Mouse (Mus musculus) heart, postnatal 14 days (tissue): ENCODE results near the gene Wapl. TPM values are rescaled to one million over a fixed set of nuclear protein-coding genes. Genes with fewer than 3 reads are reported as not detected.

Experiments
- DNase-seq, 2 experiments: peaks; one replicate each; pipeline ENCODE4 v3.0.0; 2021 to 2022
- intact Hi-C: fragments of 180-260 bp; cut with DNase I; formaldehyde crosslinking; loops from one replicate; pipeline ENCODE4 v1.15.1; 2025
- total RNA-seq, 2 experiments: library from RNA; stranded (reverse); gene quantifications; 2 replicates each; pipeline ENCODE4 v1.2.3; 2021

The Wapl gene
- total RNA-seq, 2 experiments from 2014 or later = 37.1 to 40.0 TPM

GRCm38 (mm10) chr14:34769567-34770158 is 95.9 kb downstream of the Wapl start:
- intact Hi-C loops = loop anchor here (2.0 to 10.0 kb wide), 3 partner anchors 95 to 355 kb away; partner anchors contain the start of gene Wapl
- peak; percentile 14 to 16 for DNase-seq

DNA sequence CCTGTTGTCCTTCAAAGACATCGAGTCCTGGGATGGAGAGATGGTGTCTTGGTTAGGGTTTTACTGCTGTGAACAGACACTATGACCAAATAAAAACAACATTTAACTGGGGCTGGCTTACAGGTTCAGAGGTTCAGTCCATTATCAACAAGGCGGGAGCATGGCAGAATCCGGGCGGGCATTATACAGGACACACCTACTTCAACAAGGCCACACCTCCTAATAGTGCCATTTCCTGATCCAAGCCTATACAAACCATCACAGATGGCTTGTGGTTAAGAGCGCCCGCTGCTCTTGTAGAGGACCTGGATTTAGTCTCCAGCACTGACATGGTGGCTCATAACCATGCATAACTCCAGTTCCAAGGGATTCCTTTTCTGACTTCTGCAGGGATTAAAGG is 96.7 kb downstream of the Wapl start:
- intact Hi-C loops = loop anchor here (10.0 kb wide), 1 partner anchor 356 kb away; no protein-coding TSS in a partner anchor
- DNase-seq = no peak

DNA sequence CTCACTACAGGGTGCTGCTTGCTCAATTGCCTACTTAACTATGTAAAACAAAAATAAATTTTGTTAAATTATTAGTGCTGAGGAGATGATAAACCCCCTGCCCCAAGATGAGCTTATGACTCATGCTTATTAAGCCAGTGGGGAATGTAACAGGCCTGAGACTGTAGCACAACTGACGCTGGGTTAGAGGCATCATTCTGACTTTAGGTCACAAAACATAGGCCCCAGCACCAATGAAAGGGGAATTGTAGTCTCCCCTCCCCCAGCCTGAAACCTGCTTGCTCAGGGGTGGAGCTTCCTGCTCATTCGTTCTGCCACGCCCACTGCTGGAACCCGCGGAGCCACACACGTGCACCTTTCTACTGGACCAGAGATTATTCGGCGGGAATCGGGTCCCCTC is 97.9 kb downstream of the Wapl start:
- DNase-seq = no peak
- intact Hi-C loops = loop anchor here (10.0 kb wide), 1 partner anchor 357 kb away; no protein-coding TSS in a partner anchor

GRCm38 (mm10) chr14:34772132-34772531 is 98.4 kb downstream of the Wapl start:
- DNase-seq = no peak
- intact Hi-C loops = loop anchor here (10.0 kb wide), 1 partner anchor 357 kb away; no protein-coding TSS in a partner anchor

DNA sequence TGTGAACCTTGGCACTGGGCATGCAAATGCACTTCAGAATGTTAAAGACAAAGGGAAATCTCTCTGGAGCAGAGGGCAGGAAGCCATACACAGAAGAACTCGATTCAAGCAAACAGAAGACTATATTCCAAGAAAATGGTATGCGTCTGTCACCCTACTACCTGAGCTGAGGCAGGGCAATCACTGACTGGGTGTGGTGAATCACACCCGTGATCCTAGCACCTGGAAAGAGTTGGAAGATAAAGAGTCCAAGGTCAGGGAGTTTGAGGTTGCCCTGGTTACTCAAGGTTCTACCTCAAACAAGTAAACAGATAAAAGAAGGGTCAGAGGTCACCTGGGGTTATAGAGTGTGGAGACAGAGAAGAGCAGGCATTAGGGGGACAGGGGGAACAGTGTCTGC is 100.0 kb downstream of the Wapl start:
- intact Hi-C loops = loop anchor here (10.0 kb wide), 1 partner anchor 359 kb away; no protein-coding TSS in a partner anchor
- DNase-seq = no peak

- DNase-seq = no peak
- intact Hi-C loops = loop anchor here (10.0 kb wide), 1 partner anchor 359 kb away; no protein-coding TSS in a partner anchor
These were observed 100.5 kb downstream of the Wapl start for GRCm38 (mm10) chr14:34774231-34774630.

DNA sequence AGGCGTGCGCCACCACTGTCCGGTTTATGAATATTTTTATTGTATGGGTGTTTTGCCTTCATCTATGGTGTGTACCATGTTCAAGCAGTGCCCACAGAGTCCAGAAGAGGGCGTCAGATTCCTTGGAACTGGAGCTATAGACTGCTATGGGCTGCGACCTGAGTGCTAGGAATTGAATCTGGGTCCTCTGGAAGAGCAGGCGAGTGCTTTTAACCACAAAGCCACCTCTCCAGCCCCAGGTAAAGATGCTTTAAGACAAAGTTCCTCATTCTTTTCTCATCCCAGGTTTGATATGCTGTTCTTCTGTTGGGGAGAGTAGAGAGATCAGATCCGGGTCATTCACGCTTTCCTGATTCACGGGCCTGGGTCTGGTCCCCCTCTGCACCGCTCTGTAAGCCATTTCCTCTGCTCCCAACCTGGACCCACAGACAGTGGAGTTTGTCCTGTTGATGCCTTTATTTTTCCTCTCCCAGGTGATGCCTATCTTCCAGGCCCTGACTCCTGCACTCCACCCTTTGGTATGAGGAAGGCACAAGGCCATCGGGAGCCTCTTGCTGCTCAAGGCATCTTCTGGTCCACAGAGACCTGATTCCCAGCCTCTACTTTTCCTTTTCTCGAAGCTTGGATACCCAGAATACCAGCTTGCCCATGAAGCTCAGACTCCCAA is 103.1 kb downstream of the Wapl start:
- intact Hi-C loops = loop anchor here (10.0 kb wide), 1 partner anchor 362 kb away; no protein-coding TSS in a partner anchor

GRCm38 (mm10) chr14:34777810-34778209 is 104.1 kb downstream of the Wapl start:
- peak; percentile 29 to 63 for DNase-seq
- intact Hi-C loops = loop anchor here (1.0 to 10.0 kb wide), 2 partner anchors 162 to 363 kb away; no protein-coding TSS in a partner anchor

More for the DNA sequence above, 103.1 kb downstream of the Wapl start:
- no peak for DNase-seq

DNA sequence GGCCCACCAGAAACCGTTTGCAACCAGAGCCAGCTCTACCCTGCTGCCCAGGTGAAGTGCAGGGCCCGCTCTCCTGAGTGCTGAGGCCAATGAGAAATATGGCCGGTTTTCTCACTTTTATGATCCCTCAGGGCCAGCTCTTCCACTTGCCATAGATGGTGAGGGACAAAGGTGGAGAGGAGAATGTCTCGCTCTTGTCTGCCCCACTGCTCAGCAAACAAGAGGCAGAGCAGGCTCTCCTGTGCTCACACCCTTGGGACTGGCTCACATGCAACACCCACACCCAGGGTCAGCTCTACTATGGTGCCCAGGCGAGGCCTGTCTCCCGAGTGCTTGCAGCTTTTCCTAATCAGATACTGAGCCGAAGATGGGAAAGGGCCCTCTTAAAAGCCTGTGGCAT is 105.0 kb downstream of the Wapl start:
- DNase-seq = no peak
- intact Hi-C loops = loop anchor here (1.0 to 10.0 kb wide), 2 partner anchors 162 to 364 kb away; no protein-coding TSS in a partner anchor

GRCm38 (mm10) chr14:34793406-34794037 is 119.8 kb downstream of the Wapl start:
- no peak for DNase-seq
- intact Hi-C loops = no loop called here

Other genes starting within 250 kb of the Wapl start
- 10 to 100 TPM; 73.6 to 77.2 TPM for gene Bmpr1a, start 170.6 kb upstream of the Wapl start, total RNA-seq
- not detected for gene 9230112D13Rik, start 151.1 kb upstream of the Wapl start, total RNA-seq
- 100 to 1,000 TPM; 877 to 926 TPM for gene Ldb3, start 85.2 kb upstream of the Wapl start, total RNA-seq
- 1 to 10 TPM; 2.2 to 2.3 TPM for gene Opn4, start 73.8 kb upstream of the Wapl start, total RNA-seq
- not detected for gene Grid1, start 146.2 kb downstream of the Wapl start, total RNA-seq